Mouse (Mus musculus): ENCODE data around the gene Eftud2.

- TF ChIP-seq CTCF (IDR thresholded peaks at IDR 0.05; ENCODE audit: low read depth) (no peak), EP300 (IDR thresholded peaks at IDR 0.05; ENCODE audit: low read depth) (no peak)
Observed at GRCm38 (mm10) chr11:102915380-102915779, 34.6 kb upstream of the Eftud2 start.

Measured in heart, postnatal 0 days (tissue).